Comparison of ENCODE assay signal across 9 mouse cellular contexts in the genomic region with DNA sequence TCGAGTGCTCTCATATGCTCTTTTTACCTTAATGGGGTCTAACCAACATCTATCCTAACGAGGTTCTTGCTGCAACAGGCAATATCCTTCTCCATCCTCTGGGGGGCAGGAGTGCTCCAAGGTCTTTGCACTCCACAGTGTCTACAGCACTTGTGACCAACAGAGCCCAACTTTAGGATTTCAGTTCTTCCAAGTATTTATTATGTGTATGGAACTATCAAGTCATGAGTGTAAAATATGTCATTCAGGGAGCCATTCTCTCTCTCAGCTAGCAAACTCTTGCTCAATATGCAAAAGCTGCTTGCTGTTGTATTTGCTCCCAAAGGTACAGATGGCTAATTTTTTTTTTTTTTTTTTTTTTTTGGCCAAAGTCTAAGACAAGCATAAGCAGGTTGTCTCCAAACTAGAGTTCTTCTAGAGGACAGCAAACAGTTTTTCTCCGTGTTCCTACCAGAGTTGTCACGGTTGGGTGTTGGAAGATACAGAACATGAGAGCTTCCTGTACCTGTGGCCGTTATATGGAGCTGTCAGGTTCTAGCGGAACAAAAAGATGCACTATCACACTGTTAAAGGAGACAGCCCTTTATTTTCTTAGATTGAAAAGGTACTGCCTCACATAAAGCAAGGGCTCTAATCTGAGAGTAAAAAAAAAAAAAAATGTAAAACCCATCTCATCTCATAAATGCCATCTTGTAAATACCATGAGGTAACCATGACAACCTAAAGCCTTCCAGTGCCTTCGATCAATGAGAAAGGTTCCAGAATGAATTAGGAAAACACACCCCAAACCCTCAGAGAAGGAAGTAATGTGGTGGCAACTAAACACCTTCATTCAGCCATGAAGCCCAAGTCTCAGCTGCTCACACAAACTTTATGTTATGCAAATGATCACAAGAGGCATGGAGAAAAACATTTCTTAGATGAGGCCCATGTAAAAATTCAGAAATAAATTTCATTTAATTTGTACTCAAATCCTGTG. TPM values are rescaled to one million over a fixed set of nuclear protein-coding genes. Genes with fewer than 3 reads are reported as not detected.
DNase-seq lines count a peak whose midpoint lies in the region; ATAC-seq lines count a peak whose summit lies in the region.
"Had no signal": no experiment of that assay in that cellular context is flagged by ENCODE, and none has a peak within 500 bp of the region (broad histone marks: within the 10 kb centered on the region; RNA-seq: fewer than 3 reads in every experiment).

No protein-coding gene starts in this region.

- 42% methylated on average over 7 of the region's 7 CpGs for WGBS in forebrain, embryonic 16.5 days
- 51% methylated on average over 7 of the region's 7 CpGs for WGBS in hindbrain, embryonic 12.5 days

- no peaks in the 10 kb centered on the region for H3K27me3 ChIP-seq in forebrain, embryonic 16.5 days (replicated peaks; ENCODE audit: control insufficient read depth, insufficient read depth, low read length)
- no peaks in the 10 kb centered on the region for H3K27me3 ChIP-seq in hindbrain, embryonic 12.5 days
- H3K27me3 ChIP-seq: limb, embryonic 12.5 days had no signal

- H3K9me3 ChIP-seq in forebrain, embryonic 16.5 days (ENCODE audit: control insufficient read depth, low read length): no peaks in the 10 kb centered on the region
- no peaks in the 10 kb centered on the region for H3K9me3 ChIP-seq in hindbrain, embryonic 12.5 days (replicated peaks)
- H3K9me3 ChIP-seq: limb, embryonic 12.5 days had no signal

- H3K4me3 ChIP-seq in forebrain, embryonic 16.5 days (replicated peaks; ENCODE audit: low read length): no peak overlapping the region
- H3K4me3 ChIP-seq in hindbrain, embryonic 12.5 days: no peak overlapping the region
- H3K4me3 ChIP-seq: limb, embryonic 12.5 days had no signal

- H3K27ac ChIP-seq in forebrain, embryonic 16.5 days (ENCODE audit: low read length): no peak overlapping the region
- no peak overlapping the region for H3K27ac ChIP-seq in hindbrain, embryonic 12.5 days
- H3K27ac ChIP-seq: limb, embryonic 12.5 days had no signal

- H3K36me3 ChIP-seq in forebrain, embryonic 16.5 days (ENCODE audit: control insufficient read depth, insufficient read depth): peaks cover 16% of the 10 kb centered on the region
- peaks cover 42% of the 10 kb centered on the region for H3K36me3 ChIP-seq in hindbrain, embryonic 12.5 days
- H3K36me3 ChIP-seq: limb, embryonic 12.5 days had no signal

- H3K4me2 ChIP-seq in forebrain, embryonic 16.5 days (ENCODE audit: low read length): no peak overlapping the region
- H3K4me2 ChIP-seq in hindbrain, embryonic 12.5 days (replicated peaks): no peak overlapping the region
- H3K4me2 ChIP-seq: limb, embryonic 12.5 days had no signal

- H3K9ac ChIP-seq in forebrain, embryonic 16.5 days (replicated peaks; ENCODE audit: low read depth, low read length): no peak overlapping the region
- H3K9ac ChIP-seq in hindbrain, embryonic 12.5 days: no peak overlapping the region
- H3K9ac ChIP-seq: limb, embryonic 12.5 days had no signal

- H3K4me1 ChIP-seq in forebrain, embryonic 16.5 days (replicated peaks; ENCODE audit: control insufficient read depth, insufficient read depth, low read length): peaks cover 20% of the 10 kb centered on the region
- no peaks in the 10 kb centered on the region; the same call in 1 of the 2 replicates for H3K4me1 ChIP-seq in hindbrain, embryonic 12.5 days
- H3K4me1 ChIP-seq: limb, embryonic 12.5 days had no signal

- ATAC-seq in forebrain, embryonic 16.5 days: peak; percentile 75
- ATAC-seq in hindbrain, embryonic 12.5 days (ENCODE audit: low FRiP score): peak; percentile 74; the same call in 1 of the 2 replicates

- peak; percentile 73 for DNase-seq in Muller cell, postnatal 12 days (ENCODE audit: inconsistent ontology term)
- DNase-seq in cerebellum, adult 11-12 months: peak; percentile 67
- DNase-seq in layer of hippocampus, adult 9-10 months (ENCODE audit: low spot score): peak; percentile 43
- peak; percentile 84 for DNase-seq in lung, postnatal 36 days
- DNase-seq in retina, postnatal 7 days (ENCODE audit: low read depth, low spot score): peak; percentile 73
- DNase-seq in thymus, postnatal 36 days: peak; percentile 63 to 66

RNA-seq across cellular contexts. Expression of gene Gm6525, which starts 1.7 kb away (rescaled TPM):
- 3.0 and 3.1 TPM in 2 replicates for polyA plus RNA-seq in forebrain, embryonic 16.5 days (2015; fragmentation: Nextera tagmentation; extraction: Ambion mirVana)
- 1.4 and 2.4 TPM in 2 replicates for polyA plus RNA-seq in hindbrain, embryonic 12.5 days (2016; fragmentation: Nextera tagmentation; extraction: Ambion mirVana)

RNA-seq across cellular contexts. Expression of gene Mnd1, which starts 20.0 kb away (rescaled TPM):
- polyA plus RNA-seq in forebrain, embryonic 16.5 days (2015; fragmentation: Nextera tagmentation; extraction: Ambion mirVana): 2.7 and 3.2 TPM in 2 replicates
- polyA plus RNA-seq in hindbrain, embryonic 12.5 days (2016; fragmentation: Nextera tagmentation; extraction: Ambion mirVana): 8.0 and 8.1 TPM in 2 replicates
